Mouse (Mus musculus) embryonic facial prominence, embryonic 11.5 days (tissue): ENCODE measurements around the gene Mpzl3. TPM values are rescaled to one million over a fixed set of nuclear protein-coding genes. Genes with fewer than 3 reads are reported as not detected.
A peak's percentile ranks its signal among the peaks of the same experiment; 100 is the strongest.

Experiments used
- ATAC-seq: fragments of 200-750 bp; cut with Nextera tagmentation; replicated peaks from 2 replicates; pipeline ENCODE4 v1.8.0; 2017; ENCODE audit warnings: low read depth; ENCODE audit not compliant: insufficient number of reproducible peaks, low FRiP score, low TSS enrichment
- DNase-seq: peaks from one replicate; pipeline ENCODE4 v3.0.0-alpha.2; 2015; ENCODE audit warnings: low spot score
- H3K27ac ChIP-seq: fragments of 300-500 bp; sonication (generic); replicated peaks from 2 replicates; pipeline ENCODE4 v1.5.1; 2014; ENCODE audit warnings: mild to moderate bottlenecking, low read depth, low read length, control low read depth
- H3K27me3 ChIP-seq: fragments of 300-500 bp; sonication (generic); 2 replicates; pipeline ENCODE4 v1.6.1; 2014; ENCODE audit warnings: mild to moderate bottlenecking, low read length, moderate library complexity, mixed read lengths; ENCODE audit not compliant: control insufficient read depth, insufficient read depth
- H3K36me3 ChIP-seq: fragments of 300-500 bp; sonication (generic); replicated peaks from 2 replicates; pipeline ENCODE4 v1.6.1; 2014; ENCODE audit warnings: low read depth, mild to moderate bottlenecking, low read length, moderate library complexity, mixed read lengths; ENCODE audit not compliant: control insufficient read depth, insufficient read depth
- H3K4me1 ChIP-seq: fragments of 300-500 bp; sonication (generic); 2 replicates; pipeline ENCODE4 v1.6.1; 2014; ENCODE audit warnings: low read length, mixed read lengths; ENCODE audit not compliant: control insufficient read depth, insufficient read depth
- H3K4me2 ChIP-seq: fragments of 300-500 bp; sonication (generic); 2 replicates; pipeline ENCODE4 v1.6.1; 2014; ENCODE audit warnings: low read depth, mild to moderate bottlenecking, control low read depth, low read length, moderate library complexity
- H3K4me3 ChIP-seq: fragments of 300-500 bp; sonication (generic); 2 replicates; pipeline ENCODE4 v1.5.1; 2014; ENCODE audit warnings: low read depth, low read length, control low read depth
- H3K9ac ChIP-seq: fragments of 300-500 bp; sonication (generic); replicated peaks from 2 replicates; pipeline ENCODE4 v1.6.1; 2014; ENCODE audit warnings: mild to moderate bottlenecking, control low read depth, low read length
- H3K9me3 ChIP-seq: fragments of 300-500 bp; sonication (generic); replicated peaks from 2 replicates; pipeline ENCODE4 v1.6.1; 2016; ENCODE audit warnings: mild to moderate bottlenecking, low read length, inconsistent platforms, mixed read lengths; ENCODE audit not compliant: control insufficient read depth
- WGBS: fragments of 180-500 bp; shearing (Covaris S2); extraction: QIAGEN DNeasy Blood & Tissue Kit; methylation state at CpG from one replicate; pipeline ENCODE4 v1.1.7; 2014; 5-methylcytosine and 5-hydroxymethylcytosine counted together
- polyA plus RNA-seq: library from polyadenylated mRNA; unstranded; fragments of >200 nt; fragmentation: Nextera tagmentation; extraction: Ambion mirVana; gene quantifications from 2 replicates; pipeline ENCODE4 v1.2.1, GENCODE M21; 2014

The Mpzl3 gene
- polyA plus RNA-seq, 1 experiment from 2014 or later, result 2.0 TPM

GRCm38 (mm10) chr9:45018031-45018430 lies 37.0 kb upstream of the Mpzl3 start:
- no peak for ATAC-seq
- H3K9ac ChIP-seq, result no peak overlapping the region
- H3K4me2 ChIP-seq, result no peak overlapping the region
- no peak overlapping the region for H3K4me3 ChIP-seq
- no peaks in the 10 kb centered on the region for H3K36me3 ChIP-seq
- no peaks in the 10 kb centered on the region for H3K27me3 ChIP-seq
- 90% methylated on average over 11 of the region's 11 CpGs for WGBS
- no peaks in the 10 kb centered on the region for H3K9me3 ChIP-seq
- no peak overlapping the region for H3K27ac ChIP-seq
- H3K4me1 ChIP-seq, result no peaks in the 10 kb centered on the region
- no peak for DNase-seq

DNA sequence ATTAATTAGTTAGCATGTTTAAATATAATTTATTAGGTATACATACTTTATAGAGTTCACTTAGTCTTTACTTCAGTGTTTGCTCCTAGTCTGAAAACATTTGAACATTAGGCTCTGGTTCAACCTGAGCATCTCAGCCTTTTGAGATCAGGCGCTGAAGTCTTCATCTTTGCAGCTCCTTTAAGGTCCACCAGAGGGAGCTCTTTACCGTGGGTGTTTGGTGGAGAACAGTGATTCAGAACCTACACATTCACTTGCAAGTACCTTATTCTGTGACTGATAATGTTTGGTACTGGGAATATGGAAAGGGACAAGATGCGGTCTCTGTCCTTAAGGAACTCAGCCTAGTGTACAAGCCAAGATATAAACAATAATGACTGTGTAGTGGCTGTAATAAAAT lies 32.2 kb upstream of the Mpzl3 start:
- Histone ChIP-seq H3K4me1 (no peaks in the 10 kb centered on the region), H3K4me3 (no peak overlapping the region), H3K9me3 (no peaks in the 10 kb centered on the region), H3K9ac (no peak overlapping the region), H3K36me3 (no peaks in the 10 kb centered on the region), H3K27ac (no peak overlapping the region), H3K27me3 (no peaks in the 10 kb centered on the region), H3K4me2 (no peak overlapping the region)
- DNase-seq (peak; percentile 86), ATAC-seq (no peak)
- WGBS, result 9% methylated on average over 3 of the region's 3 CpGs

DNA sequence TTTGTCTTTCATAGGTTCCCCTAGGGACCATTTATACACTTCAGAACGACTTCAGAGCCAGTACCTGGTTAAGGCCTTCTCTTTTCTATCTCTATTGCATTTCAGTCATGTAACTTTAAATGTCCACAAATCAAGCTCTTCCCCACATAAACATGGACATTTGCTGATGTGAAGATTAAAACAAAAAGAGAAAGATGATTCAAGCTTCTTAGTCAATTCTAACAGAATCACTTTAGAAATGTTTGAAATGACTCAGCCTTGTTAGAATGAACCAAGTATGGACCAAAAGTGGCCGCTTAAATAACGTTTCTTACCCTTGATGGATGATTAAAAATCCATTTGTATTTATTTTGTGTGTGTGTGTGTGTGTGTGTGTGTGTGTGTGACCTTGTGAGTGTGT lies 31.3 kb upstream of the Mpzl3 start:
- ATAC-seq (no peak), DNase-seq (no peak)
- H3K4me3 ChIP-seq, result no peak overlapping the region
- H3K4me2 ChIP-seq, result no peak overlapping the region
- no peak overlapping the region for H3K27ac ChIP-seq
- H3K36me3 ChIP-seq, result no peaks in the 10 kb centered on the region
- no peaks in the 10 kb centered on the region for H3K27me3 ChIP-seq
- 61% methylated on average over 3 of the region's 3 CpGs for WGBS
- no peaks in the 10 kb centered on the region for H3K9me3 ChIP-seq
- no peaks in the 10 kb centered on the region for H3K4me1 ChIP-seq
- no peak overlapping the region for H3K9ac ChIP-seq

DNA sequence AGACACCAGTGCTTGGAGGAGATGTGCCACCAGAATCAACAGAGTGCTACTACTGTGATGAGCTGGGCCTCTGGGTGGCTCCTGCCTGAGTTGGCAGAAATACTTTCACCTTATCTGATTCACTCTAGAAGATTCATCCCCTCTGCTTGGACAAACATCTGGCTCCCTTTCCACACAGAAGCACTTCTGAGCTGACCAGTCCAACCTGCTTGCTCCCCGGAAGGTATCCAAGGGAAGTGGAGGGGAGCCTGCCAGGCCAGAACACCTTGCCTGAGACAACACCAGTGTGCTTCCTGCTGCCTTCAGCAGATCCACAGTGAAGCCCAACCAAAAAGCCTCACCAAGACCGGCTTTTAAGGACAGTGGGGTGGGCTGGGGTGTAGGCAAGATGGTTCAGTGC lies 30.8 kb upstream of the Mpzl3 start:
- Histone ChIP-seq H3K9me3 (no peaks in the 10 kb centered on the region), H3K4me3 (no peak overlapping the region), H3K36me3 (no peaks in the 10 kb centered on the region), H3K4me2 (no peak overlapping the region), H3K9ac (no peak overlapping the region), H3K27ac (no peak overlapping the region), H3K4me1 (no peaks in the 10 kb centered on the region), H3K27me3 (no peaks in the 10 kb centered on the region)
- ATAC-seq (no peak), DNase-seq (no peak)
- WGBS, result 74% methylated on average over 2 of the region's 2 CpGs

GRCm38 (mm10) chr9:45027376-45027775 lies 27.6 kb upstream of the Mpzl3 start:
- no peaks in the 10 kb centered on the region for H3K9me3 ChIP-seq
- no peak overlapping the region for H3K4me2 ChIP-seq
- no peak overlapping the region for H3K9ac ChIP-seq
- DNase-seq (no peak), ATAC-seq (no peak)
- H3K27ac ChIP-seq, result no peak overlapping the region
- H3K36me3 ChIP-seq, result no peaks in the 10 kb centered on the region
- H3K4me1 ChIP-seq, result no peaks in the 10 kb centered on the region
- WGBS, result 73% methylated on average over 8 of the region's 8 CpGs
- H3K27me3 ChIP-seq, result no peaks in the 10 kb centered on the region
- H3K4me3 ChIP-seq, result no peak overlapping the region

- Histone ChIP-seq H3K9ac (no peak overlapping the region), H3K9me3 (no peaks in the 10 kb centered on the region), H3K4me1 (no peaks in the 10 kb centered on the region), H3K27ac (no peak overlapping the region), H3K27me3 (no peaks in the 10 kb centered on the region), H3K4me3 (no peak overlapping the region), H3K4me2 (no peak overlapping the region), H3K36me3 (no peaks in the 10 kb centered on the region)
- 70% methylated on average over 6 of the region's 6 CpGs for WGBS
- ATAC-seq, result no peak
- DNase-seq, result no peak
Measured at GRCm38 (mm10) chr9:45030341-45030740, 24.6 kb upstream of the Mpzl3 start.

DNA sequence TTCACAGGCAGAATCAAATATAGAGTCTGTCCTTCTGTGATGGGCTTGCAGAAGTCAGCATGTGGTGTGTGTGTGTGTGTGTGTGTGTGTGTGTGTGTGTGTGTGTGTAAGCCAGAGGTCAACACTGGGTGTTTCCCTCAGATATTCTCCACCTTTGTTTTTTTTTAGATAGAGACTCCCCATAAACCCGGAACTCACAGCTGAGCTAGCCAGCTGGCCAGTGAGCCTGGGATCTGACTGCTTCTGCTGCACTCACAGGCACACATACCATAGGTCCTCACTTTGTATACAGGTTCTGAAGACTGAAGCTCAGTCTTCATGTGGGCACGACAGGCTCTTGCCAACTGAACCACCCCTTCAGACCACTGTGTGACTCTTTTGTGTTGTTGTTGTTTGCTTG lies 22.7 kb upstream of the Mpzl3 start:
- WGBS, result 76% methylated on average over 2 of the region's 2 CpGs
- H3K27me3 ChIP-seq, result no peaks in the 10 kb centered on the region
- no peak overlapping the region for H3K27ac ChIP-seq
- no peak for ATAC-seq
- no peaks in the 10 kb centered on the region for H3K4me1 ChIP-seq
- DNase-seq, result no peak
- no peaks in the 10 kb centered on the region for H3K36me3 ChIP-seq
- no peak overlapping the region for H3K4me2 ChIP-seq
- no peak overlapping the region for H3K4me3 ChIP-seq
- no peak overlapping the region for H3K9ac ChIP-seq
- H3K9me3 ChIP-seq, result no peaks in the 10 kb centered on the region

- H3K9me3 ChIP-seq, result no peaks in the 10 kb centered on the region
- no peak for ATAC-seq
- no peak for DNase-seq
- no peaks in the 10 kb centered on the region for H3K36me3 ChIP-seq
- H3K27me3 ChIP-seq, result no peaks in the 10 kb centered on the region; the same call in 1 of the 2 replicates
- H3K9ac ChIP-seq, result no peak overlapping the region
- H3K4me2 ChIP-seq, result no peak overlapping the region
- no peaks in the 10 kb centered on the region for H3K4me1 ChIP-seq
- 75% methylated on average over 3 of the region's 3 CpGs for WGBS
- no peak overlapping the region for H3K27ac ChIP-seq
- H3K4me3 ChIP-seq, result no peak overlapping the region
Measured at GRCm38 (mm10) chr9:45034526-45034925, 20.5 kb upstream of the Mpzl3 start.
